Mouse (Mus musculus) E14TG2a.4 (cell line): ENCODE measurements around the gene Myh3.

Experiments
- CTCF ChIP-seq: conservative IDR thresholded peaks from 2 replicates; pipeline ENCODE4 v1.5.1; 2014; ENCODE audit warnings: low read length
- NANOG ChIP-seq: IDR thresholded peaks from 2 replicates; pipeline ENCODE4 v1.6.1; 2014; ENCODE audit warnings: borderline replicate concordance, low read length, mixed read lengths

DNA sequence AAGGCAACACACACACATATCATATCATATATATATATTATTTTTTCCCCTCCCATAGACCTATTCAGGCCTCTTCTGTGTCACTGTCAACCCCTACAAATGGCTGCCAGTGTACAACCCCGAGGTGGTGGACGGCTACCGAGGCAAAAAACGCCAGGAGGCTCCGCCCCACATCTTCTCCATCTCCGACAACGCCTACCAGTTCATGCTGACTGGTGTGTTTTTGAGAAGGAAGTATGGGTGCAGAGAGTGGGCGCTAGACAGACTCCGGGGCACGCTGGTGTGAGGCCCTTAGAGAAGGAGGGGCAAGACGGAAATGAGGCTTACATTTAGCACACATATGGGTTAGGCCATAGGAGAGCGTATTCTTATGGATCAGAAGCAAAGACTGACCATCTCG lies 4.7 kb downstream of the Myh3 start:
- TF ChIP-seq CTCF (no peak), NANOG (no peak)
